Comparison of ENCODE assay signal across 21 mouse cellular contexts in genomic region chr15:67855291-67855690, GRCm38 (mm10).
"Had no signal": no experiment of that assay in that cellular context is flagged by ENCODE, and none has a peak within 500 bp of the region (broad histone marks: within the 10 kb centered on the region; RNA-seq: fewer than 3 reads in every experiment).

No protein-coding gene starts in this region.

- H3K36me3 ChIP-seq: limb, embryonic 10.5 days; limb, embryonic 13.5 days; liver, embryonic 12.5 days; liver, embryonic 15.5 days; neural tube, embryonic 12.5 days; neural tube, embryonic 15.5 days had no signal

- H3K9ac ChIP-seq: limb, embryonic 13.5 days; liver, embryonic 12.5 days; liver, embryonic 15.5 days; neural tube, embryonic 12.5 days; neural tube, embryonic 15.5 days had no signal

- H3K4me3 ChIP-seq: layer of hippocampus, adult 2 months; limb, embryonic 10.5 days; limb, embryonic 13.5 days; liver, embryonic 12.5 days; liver, embryonic 15.5 days; neural tube, embryonic 12.5 days; neural tube, embryonic 15.5 days had no signal

- H3K4me2 ChIP-seq: limb, embryonic 13.5 days; liver, embryonic 12.5 days; liver, embryonic 15.5 days; midbrain, embryonic 11.5 days; neural tube, embryonic 12.5 days; neural tube, embryonic 15.5 days had no signal

- H3K27me3 ChIP-seq: limb, embryonic 13.5 days; liver, embryonic 12.5 days; liver, embryonic 15.5 days; neural tube, embryonic 12.5 days; neural tube, embryonic 15.5 days had no signal

- H3K27ac ChIP-seq: kidney, postnatal 0 days; layer of hippocampus, adult 2 months; limb, embryonic 10.5 days; limb, embryonic 13.5 days; liver, embryonic 12.5 days; liver, embryonic 15.5 days; neural tube, embryonic 12.5 days; neural tube, embryonic 15.5 days; stomach, postnatal 0 days had no signal

- ATAC-seq: liver, embryonic 12.5 days had no signal

- DNase-seq: kidney, adult 9 months; kidney, postnatal 25 days; layer of hippocampus, adult 9-11 months; liver; lung, adult 18-20 months; right cerebral cortex, adult 18-20 months; right cerebral cortex, postnatal 14 days; right cerebral cortex, postnatal 4 days; thymus, adult 2 months; thymus, postnatal 14 days; thymus, postnatal 4 days had no signal

- H3K9me3 ChIP-seq: limb, embryonic 10.5 days; limb, embryonic 13.5 days; liver, embryonic 12.5 days; liver, embryonic 15.5 days; neural tube, embryonic 12.5 days; neural tube, embryonic 15.5 days had no signal

- H3K4me1 ChIP-seq: limb, embryonic 10.5 days; limb, embryonic 13.5 days; liver, embryonic 12.5 days; liver, embryonic 15.5 days; neural tube, embryonic 12.5 days; neural tube, embryonic 15.5 days had no signal
